Mouse (Mus musculus): ENCODE measurements around the gene Smok2a.
"Not testable (repeated sequence)": the region's sequence is repeated elsewhere in the genome, so short reads cannot be mapped to it uniquely, and the experiment has no call there.

Gene Smok2a

GRCm38 (mm10) chr17:13220888-13221287, at the start of gene Smok2a:
Gene Smok2a (plus strand): TSS chr17:13221188.
- DNase-seq = no peak

- DNase-seq = not testable (repeated sequence)
Observed at GRCm38 (mm10) chr17:13173578-13173977, 47.4 kb upstream of the Smok2a start.

GRCm38 (mm10) chr17:13174029-13174428, 47.0 kb upstream of the Smok2a start:
- not testable (repeated sequence) for DNase-seq

- DNase-seq = not testable (repeated sequence)
Observed at GRCm38 (mm10) chr17:13175609-13176008, 45.4 kb upstream of the Smok2a start.

GRCm38 (mm10) chr17:13177796-13178195, 43.2 kb upstream of the Smok2a start:
- not testable (repeated sequence) for DNase-seq

- not testable (repeated sequence) for DNase-seq
Observed at GRCm38 (mm10) chr17:13179021-13179420, 42.0 kb upstream of the Smok2a start.

GRCm38 (mm10) chr17:13180491-13180890, 40.5 kb upstream of the Smok2a start:
- not testable (repeated sequence) for DNase-seq

- not testable (repeated sequence) for DNase-seq
Observed at GRCm38 (mm10) chr17:13182712-13183111, 38.3 kb upstream of the Smok2a start.

GRCm38 (mm10) chr17:13184514-13184913, 36.5 kb upstream of the Smok2a start:
- not testable (repeated sequence) for DNase-seq

- DNase-seq = not testable (repeated sequence)
Observed at GRCm38 (mm10) chr17:13186541-13186940, 34.4 kb upstream of the Smok2a start.

GRCm38 (mm10) chr17:13187621-13188020, 33.4 kb upstream of the Smok2a start:
- DNase-seq = not testable (repeated sequence)

GRCm38 (mm10) chr17:13188846-13189245, 32.1 kb upstream of the Smok2a start:
- DNase-seq = not testable (repeated sequence)

- DNase-seq = not testable (repeated sequence)
Observed at GRCm38 (mm10) chr17:13190836-13191583, 30.0 kb upstream of the Smok2a start.

GRCm38 (mm10) chr17:13196486-13196885, 24.5 kb upstream of the Smok2a start:
- DNase-seq = not testable (repeated sequence)

- DNase-seq = not testable (repeated sequence)
Observed at GRCm38 (mm10) chr17:13198812-13199211, 22.2 kb upstream of the Smok2a start.

GRCm38 (mm10) chr17:13199880-13200409, 21.0 kb upstream of the Smok2a start:
- DNase-seq = peak; percentile 64

GRCm38 (mm10) chr17:13201551-13201950, 19.4 kb upstream of the Smok2a start:
- not testable (repeated sequence) for DNase-seq

- not testable (repeated sequence) for DNase-seq
Observed at GRCm38 (mm10) chr17:13202453-13203107, 18.4 kb upstream of the Smok2a start.

- not testable (repeated sequence) for DNase-seq
Observed at GRCm38 (mm10) chr17:13205247-13205646, 15.7 kb upstream of the Smok2a start.

GRCm38 (mm10) chr17:13206491-13206890, 14.5 kb upstream of the Smok2a start:
- DNase-seq = no peak

- DNase-seq = not testable (repeated sequence)
Observed at GRCm38 (mm10) chr17:13208460-13208859, 12.5 kb upstream of the Smok2a start.

- no peak for DNase-seq
Observed at GRCm38 (mm10) chr17:13212136-13212850, 8.7 kb upstream of the Smok2a start.

GRCm38 (mm10) chr17:13214169-13214568, 6.8 kb upstream of the Smok2a start:
- no peak for DNase-seq

Measured in right cerebral cortex, postnatal 4 days (tissue).